Mouse (Mus musculus) kidney, adult 11 months (tissue): ENCODE results near the gene Tax1bp3.

Source experiments
- DNase-seq: peaks from one replicate; pipeline ENCODE4 v3.0.0; 2022

Tax1bp3 gene

GRCm38 (mm10) chr11:73176608-73177508, at the start of gene Tax1bp3, which contains the start of gene Emc6:
Tax1bp3 (plus strand) TSS chr11:73177083.
Emc6 (minus strand) TSS chr11:73177037.
- peak; percentile 97 for DNase-seq

GRCm38 (mm10) chr11:73131020-73131419, 45.9 kb upstream of the Tax1bp3 start:
- peak; percentile 37 for DNase-seq

- no peak for DNase-seq
Measured at GRCm38 (mm10) chr11:73132999-73133398, 43.9 kb upstream of the Tax1bp3 start.

GRCm38 (mm10) chr11:73134222-73134621, 42.7 kb upstream of the Tax1bp3 start:
- DNase-seq = no peak

- no peak for DNase-seq
Measured at GRCm38 (mm10) chr11:73136587-73136986, 40.3 kb upstream of the Tax1bp3 start.

- DNase-seq = no peak
Measured at GRCm38 (mm10) chr11:73137116-73137515, 39.8 kb upstream of the Tax1bp3 start.

GRCm38 (mm10) chr11:73137591-73138501, 39.0 kb upstream of the Tax1bp3 start, which contains the start of gene Haspin:
Haspin (minus strand) TSS chr11:73138294.
- peak; percentile 88 for DNase-seq

GRCm38 (mm10) chr11:73144261-73144681, 32.6 kb upstream of the Tax1bp3 start:
- peak; percentile 87 for DNase-seq

- peak; percentile 63 for DNase-seq
Measured at GRCm38 (mm10) chr11:73146026-73146974, 30.6 kb upstream of the Tax1bp3 start.

GRCm38 (mm10) chr11:73146975-73147365, 29.9 kb upstream of the Tax1bp3 start:
- DNase-seq = no peak

GRCm38 (mm10) chr11:73148209-73148608, 28.7 kb upstream of the Tax1bp3 start:
- no peak for DNase-seq

- no peak for DNase-seq
Measured at GRCm38 (mm10) chr11:73155071-73155470, 21.8 kb upstream of the Tax1bp3 start.

GRCm38 (mm10) chr11:73159957-73160810, 16.7 kb upstream of the Tax1bp3 start, which contains the start of gene P2rx5:
P2rx5 (plus strand) TSS chr11:73160421.
- peak; percentile 58 for DNase-seq

- DNase-seq = peak; percentile 74
Measured at GRCm38 (mm10) chr11:73160811-73161200, 16.1 kb upstream of the Tax1bp3 start.

- no peak for DNase-seq
Measured at GRCm38 (mm10) chr11:73161616-73162015, 15.3 kb upstream of the Tax1bp3 start.

GRCm38 (mm10) chr11:73162284-73162683, 14.6 kb upstream of the Tax1bp3 start:
- peak; percentile 37 for DNase-seq

- DNase-seq = peak; percentile 77
Measured at GRCm38 (mm10) chr11:73168071-73168470, 8.8 kb upstream of the Tax1bp3 start.

GRCm38 (mm10) chr11:73168576-73168975, 8.3 kb upstream of the Tax1bp3 start:
- DNase-seq = no peak

GRCm38 (mm10) chr11:73169231-73169630, 7.7 kb upstream of the Tax1bp3 start:
- DNase-seq = peak; percentile 64

- DNase-seq = peak; percentile 93
Measured at GRCm38 (mm10) chr11:73172186-73172585, 4.7 kb upstream of the Tax1bp3 start.

GRCm38 (mm10) chr11:73175612-73176011, 1.3 kb upstream of the Tax1bp3 start:
- peak; percentile 96 for DNase-seq
